Mouse (Mus musculus): Measurements from ENCODE around the gene Nes.
A peak's percentile ranks its signal among the peaks of the same experiment; 100 is the strongest.

Nes gene

GRCm38 (mm10) chr3:87949955-87950515 lies 20.8 kb upstream of the Nes start:
- no peak for DNase-seq (ENCODE audit: low spot score in 2 of 2)

- no peak for DNase-seq (ENCODE audit: low spot score in 2 of 2)
These were observed 18.9 kb upstream of the Nes start for GRCm38 (mm10) chr3:87951946-87952345.

- DNase-seq (ENCODE audit: low spot score in 2 of 2): no peak
These were observed 18.4 kb upstream of the Nes start for GRCm38 (mm10) chr3:87952440-87952839.

- no peak for DNase-seq (ENCODE audit: low spot score in 2 of 2)
These were observed 12.8 kb upstream of the Nes start for GRCm38 (mm10) chr3:87958056-87958455.

DNA sequence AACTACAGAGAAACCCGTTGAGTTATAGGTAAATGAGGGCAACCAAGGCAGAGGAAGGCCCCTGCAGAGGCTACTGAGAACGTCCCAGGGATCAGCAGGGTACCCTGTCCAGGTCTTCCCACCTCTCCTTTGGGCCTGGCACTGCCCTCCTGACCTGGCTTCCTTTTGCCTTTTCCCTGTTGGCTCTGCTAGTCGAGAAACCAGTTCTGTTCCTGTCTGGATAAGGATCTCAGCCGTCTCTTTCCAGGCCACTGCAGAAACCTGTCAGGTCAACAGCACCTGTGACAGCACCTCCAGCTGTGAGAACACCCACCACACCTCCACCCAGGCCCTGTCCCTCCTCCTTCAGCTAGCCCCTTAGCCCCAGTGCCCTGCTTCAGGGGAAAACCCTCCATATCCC lies 12.4 kb upstream of the Nes start:
- no peak for DNase-seq (ENCODE audit: low spot score in 2 of 2)

DNA sequence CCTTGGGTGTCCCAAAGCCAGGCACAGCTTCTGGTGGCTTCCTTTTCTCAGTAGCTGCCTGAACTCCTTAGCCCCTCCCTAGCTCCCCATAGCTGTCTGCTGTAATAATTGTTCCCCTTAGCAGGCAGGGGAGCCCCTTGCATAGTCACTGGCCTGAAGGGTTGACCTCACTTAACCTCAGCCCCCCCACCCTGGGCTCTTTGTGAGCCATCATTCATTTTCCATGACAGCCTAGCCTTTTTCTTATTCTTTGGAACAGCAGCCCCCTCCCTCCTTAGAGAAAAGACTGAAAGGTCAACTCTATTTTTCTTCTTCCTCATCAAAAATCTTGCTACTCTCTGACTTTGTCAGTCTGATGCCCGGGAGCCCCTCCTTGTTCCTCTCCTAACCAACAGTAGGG lies 11.9 kb upstream of the Nes start:
- DNase-seq (ENCODE audit: low spot score in 2 of 2): no peak

DNA sequence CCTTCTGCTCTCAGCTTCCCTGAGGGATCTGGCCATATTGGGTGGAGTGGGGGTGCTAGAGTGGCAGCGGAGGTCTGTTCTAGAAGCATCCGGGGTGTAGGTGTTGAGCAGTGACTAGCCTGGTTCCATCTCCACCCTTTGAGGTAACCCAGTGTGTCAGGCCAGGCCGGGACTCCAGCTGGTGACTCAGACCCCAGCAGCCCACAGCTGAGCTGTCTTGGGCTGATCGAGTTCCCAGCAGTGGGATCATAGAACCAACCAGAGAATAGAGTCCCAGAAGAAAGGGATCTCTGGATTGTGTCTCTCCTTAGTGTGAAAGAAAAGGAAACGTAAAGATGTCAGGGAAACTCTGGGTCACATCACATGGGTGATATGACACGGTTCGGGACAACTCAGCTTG lies 11.5 kb upstream of the Nes start:
- DNase-seq (ENCODE audit: low spot score in 2 of 2): no peak

DNA sequence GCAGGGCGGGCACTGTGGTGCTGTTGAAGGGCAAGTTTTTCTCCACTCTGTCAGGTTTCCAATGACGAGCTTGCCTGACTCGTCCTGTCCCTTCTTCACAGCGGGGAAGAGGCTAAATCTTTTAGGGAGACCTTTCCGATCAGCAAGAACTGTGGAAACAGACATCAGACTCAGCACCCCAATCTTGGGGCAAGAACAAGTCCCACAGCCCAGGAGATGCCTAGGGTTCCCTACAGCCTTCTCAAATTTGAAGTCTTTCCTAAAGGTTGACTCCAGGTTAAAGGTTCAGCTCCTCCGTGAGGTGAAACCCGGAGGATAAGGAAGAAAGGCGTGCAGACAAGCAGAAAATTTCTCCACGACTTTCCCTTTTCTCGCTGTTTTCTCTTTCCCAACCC lies 10.7 kb upstream of the Nes start:
- DNase-seq (ENCODE audit: low spot score in 2 of 2): no peak

DNA sequence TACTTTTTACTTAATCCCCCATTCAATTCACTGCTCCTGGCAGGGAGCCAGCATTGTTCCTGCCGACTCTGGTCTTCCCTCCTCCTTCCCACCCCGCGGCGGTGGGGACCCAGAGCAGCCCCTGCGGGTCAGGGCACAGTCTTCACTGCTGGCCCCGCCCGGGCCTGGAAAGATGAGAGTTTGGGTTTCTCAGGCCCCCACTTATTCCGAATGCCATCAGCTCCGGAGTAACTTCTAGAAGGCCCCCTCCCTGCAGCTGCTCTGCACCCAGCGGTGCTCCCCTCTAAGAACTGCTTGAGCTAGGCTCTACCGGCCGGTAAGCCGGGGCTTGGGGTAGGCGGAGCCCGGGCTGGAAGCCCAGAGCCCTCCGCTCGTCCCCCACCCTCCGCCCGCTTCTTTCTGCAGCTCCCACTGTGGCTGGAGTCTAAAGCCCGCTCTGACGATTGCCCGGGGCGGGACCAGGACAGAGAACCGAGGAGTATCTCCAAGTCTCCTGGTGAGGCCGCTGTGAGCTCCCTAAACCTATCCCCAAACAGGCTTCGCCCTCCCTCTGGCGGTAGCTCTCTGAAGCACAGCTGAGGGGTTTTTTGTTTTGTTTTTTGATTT lies 10.2 kb upstream of the Nes start:
- DNase-seq (ENCODE audit: low spot score in 2 of 2): peak; percentile 75

GRCm38 (mm10) chr3:87970184-87970938 lies 517 bp upstream of the Nes start:
- DNase-seq (ENCODE audit: low spot score in 2 of 2): peak; percentile 62 to 68

DNA sequence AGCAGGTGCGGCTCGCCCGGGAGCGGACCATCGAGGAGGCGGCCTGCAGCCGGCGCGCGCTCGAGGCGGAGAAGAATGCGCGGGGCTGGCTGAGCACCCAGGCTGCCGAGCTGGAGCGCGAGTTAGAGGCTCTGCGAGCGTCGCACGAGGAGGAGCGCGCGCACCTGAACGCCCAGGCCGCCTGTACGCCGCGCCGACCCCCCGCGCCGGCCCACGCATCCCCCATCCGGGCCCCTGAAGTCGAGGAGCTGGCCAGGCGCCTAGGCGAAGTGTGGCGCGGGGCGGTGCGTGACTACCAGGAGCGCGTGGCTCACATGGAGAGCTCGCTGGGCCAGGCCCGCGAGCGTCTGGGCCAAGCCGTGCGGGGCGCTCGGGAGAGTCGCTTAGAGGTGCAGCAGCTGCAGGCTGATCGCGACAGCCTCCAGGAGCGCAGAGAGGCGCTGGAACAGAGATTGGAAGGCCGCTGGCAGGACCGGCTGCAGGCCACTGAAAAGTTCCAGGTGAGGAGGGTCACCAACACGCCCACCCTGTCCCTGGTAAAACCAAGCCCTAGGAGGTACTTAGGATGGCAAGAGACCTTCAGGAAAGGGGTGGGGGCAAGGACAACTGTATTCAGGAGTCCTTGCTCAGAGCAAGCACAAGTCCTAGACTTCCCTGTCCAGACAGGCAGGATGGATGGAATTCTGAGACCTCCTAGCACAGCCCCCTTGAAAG lies 768 bp downstream of the Nes start:
- no peak for DNase-seq (ENCODE audit: low spot score in 2 of 2)

DNA sequence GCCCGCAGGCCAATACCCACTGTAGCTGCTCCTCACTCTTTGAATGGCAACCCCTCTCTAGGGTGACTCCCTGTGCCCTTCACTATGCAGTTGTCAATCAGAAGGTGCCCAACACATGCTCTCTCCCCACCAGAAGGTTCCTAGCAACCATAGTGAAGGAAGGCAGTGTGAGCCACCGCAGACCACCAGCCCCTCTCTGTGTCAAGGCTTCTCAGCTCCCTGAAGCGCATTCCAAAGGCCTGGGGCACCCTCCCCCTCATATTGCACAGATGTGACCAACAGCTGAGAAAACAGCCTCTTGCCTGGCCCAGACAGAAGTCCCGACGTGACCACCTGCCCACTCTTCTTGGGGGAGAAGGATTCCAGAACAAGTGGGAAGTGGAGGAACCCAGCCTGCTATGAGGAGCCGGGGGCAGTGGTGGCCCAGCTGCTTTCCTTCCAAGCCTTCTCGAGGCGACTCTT lies 1.4 kb downstream of the Nes start:
- no peak for DNase-seq (ENCODE audit: low spot score in 2 of 2)

- no peak for DNase-seq (ENCODE audit: low spot score in 2 of 2)
These were observed 1.9 kb downstream of the Nes start for GRCm38 (mm10) chr3:87972776-87973175.

- DNase-seq (ENCODE audit: low spot score in 2 of 2): no peak
These were observed 2.9 kb downstream of the Nes start for GRCm38 (mm10) chr3:87973593-87974380.

DNA sequence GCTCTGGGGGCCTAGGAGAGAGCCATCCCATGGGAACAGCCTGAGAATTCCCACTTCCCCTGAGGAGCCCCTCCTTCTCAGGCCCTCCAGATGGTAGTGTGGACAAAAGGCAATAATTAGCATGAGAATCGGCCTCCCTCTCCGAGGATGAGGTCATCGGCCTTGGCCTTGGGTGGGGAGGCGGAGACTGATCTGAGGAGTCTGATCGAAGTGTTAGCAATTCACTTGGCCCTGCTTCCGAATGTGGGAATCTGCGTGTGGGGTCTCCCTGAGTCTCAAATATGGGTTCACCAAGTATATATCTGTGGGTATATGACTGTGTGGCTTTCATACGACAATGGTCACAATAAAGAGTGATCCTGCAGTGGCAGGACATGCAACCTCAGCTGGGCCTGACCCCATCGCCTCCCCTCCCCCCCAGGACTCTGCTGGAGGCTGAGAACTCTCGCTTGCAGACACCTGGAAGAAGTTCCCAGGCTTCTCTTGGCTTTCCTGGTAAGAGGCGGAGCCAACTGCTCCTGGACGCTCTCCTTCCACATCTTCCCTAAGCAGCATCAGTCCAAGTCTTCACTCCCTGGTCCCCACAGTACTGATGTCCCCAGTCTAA lies 3.6 kb downstream of the Nes start:
- DNase-seq (ENCODE audit: low spot score in 2 of 2): no peak

DNA sequence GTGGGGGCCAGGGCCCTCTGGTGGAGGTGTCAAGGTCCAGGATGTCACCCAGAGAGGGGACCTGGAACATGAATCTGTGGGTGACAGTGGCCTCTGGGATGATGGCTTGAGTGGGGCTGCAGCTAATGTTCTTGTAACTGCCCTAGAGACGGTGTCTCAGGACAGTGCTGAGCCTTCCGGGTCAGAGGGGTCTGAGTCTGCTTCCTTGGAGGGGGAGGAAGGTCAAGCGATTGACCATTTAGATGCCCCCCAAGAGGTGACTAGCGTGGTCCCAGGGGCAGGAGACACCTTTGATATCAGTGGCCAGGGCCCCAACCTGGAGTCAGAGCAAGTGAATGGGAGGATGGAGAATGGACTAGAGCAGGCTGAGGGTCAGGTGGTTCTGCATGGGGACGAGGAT lies 8.6 kb downstream of the Nes start:
- no peak for DNase-seq (ENCODE audit: low spot score in 2 of 2)

- no peak for DNase-seq (ENCODE audit: low spot score in 2 of 2)
These were observed 9.2 kb downstream of the Nes start for GRCm38 (mm10) chr3:87980085-87980484.

- DNase-seq (ENCODE audit: low spot score in 2 of 2): no peak
These were observed 9.8 kb downstream of the Nes start for GRCm38 (mm10) chr3:87980728-87981127.

GRCm38 (mm10) chr3:87981214-87981760 lies 10.4 kb downstream of the Nes start:
- no peak for DNase-seq (ENCODE audit: low spot score in 2 of 2)

GRCm38 (mm10) chr3:87981894-87982835 lies 11.3 kb downstream of the Nes start:
- no peak for DNase-seq (ENCODE audit: low spot score in 2 of 2)
